Mouse (Mus musculus) heart, embryonic 16.5 days (tissue): Measurements from ENCODE around the gene Rnf207. TPM values are rescaled to one million over a fixed set of nuclear protein-coding genes. Genes with fewer than 3 reads are reported as not detected.
A peak's percentile ranks its signal among the peaks of the same experiment; 100 is the strongest.

Experiments used
- ATAC-seq: fragments of 200-750 bp; cut with Nextera tagmentation; replicated peaks from 2 replicates; pipeline ENCODE4 v1.8.0; 2017; ENCODE audit warnings: moderate number of reproducible peaks; ENCODE audit not compliant: insufficient read depth, low FRiP score; ENCODE audit errors: extremely low read depth
- H3K27ac ChIP-seq: fragments of 300-500 bp; sonication (generic); 2 replicates; pipeline ENCODE4 v1.5.1; 2014; ENCODE audit warnings: mild to moderate bottlenecking, low read length, control low read depth, moderate library complexity
- H3K27me3 ChIP-seq: fragments of 300-500 bp; sonication (generic); 2 replicates; pipeline ENCODE4 v1.6.1; 2014; ENCODE audit warnings: low read length, mixed read lengths; ENCODE audit not compliant: control insufficient read depth, insufficient read depth
- H3K36me3 ChIP-seq: fragments of 300-500 bp; sonication (generic); 2 replicates; pipeline ENCODE4 v1.6.1; 2014; ENCODE audit not compliant: control insufficient read depth, insufficient read depth
- H3K4me1 ChIP-seq: fragments of 300-500 bp; sonication (generic); 2 replicates; pipeline ENCODE4 v1.6.1; 2014; ENCODE audit warnings: low read length, mixed read lengths; ENCODE audit not compliant: control insufficient read depth, insufficient read depth
- H3K4me2 ChIP-seq: fragments of 300-500 bp; sonication (generic); 2 replicates; pipeline ENCODE4 v1.6.1; 2014; ENCODE audit warnings: low read depth, mild to moderate bottlenecking, control low read depth, low read length
- H3K4me3 ChIP-seq: fragments of 300-500 bp; sonication (generic); 2 replicates; pipeline ENCODE4 v1.5.1; 2014; ENCODE audit warnings: mild to moderate bottlenecking, control low read depth, low read length
- H3K9ac ChIP-seq: fragments of 300-500 bp; sonication (generic); 2 replicates; pipeline ENCODE4 v1.6.1; 2014; ENCODE audit warnings: low read length, control low read depth
- H3K9me3 ChIP-seq: fragments of 300-500 bp; sonication (generic); replicated peaks from 2 replicates; pipeline ENCODE4 v1.6.1; 2016; ENCODE audit warnings: low read length; ENCODE audit not compliant: control insufficient read depth
- WGBS: fragments of 180-500 bp; shearing (Covaris S2); extraction: QIAGEN DNeasy Blood & Tissue Kit; methylation state at CpG from one replicate; pipeline ENCODE4 v1.1.7; 2014; 5-methylcytosine and 5-hydroxymethylcytosine counted together
- polyA plus RNA-seq: library from polyadenylated mRNA; unstranded; fragments of >200 nt; fragmentation: Nextera tagmentation; extraction: Ambion mirVana; gene quantifications from 2 replicates; pipeline ENCODE4 v1.2.1, GENCODE M21; 2015

The Rnf207 gene
- polyA plus RNA-seq, 1 experiment from 2014 or later: 122 TPM

- Histone ChIP-seq H3K4me2 (peak overlapping the region; percentile 62), H3K9me3 (no peaks in the 10 kb centered on the region), H3K27me3 (peaks cover 65% of the 10 kb centered on the region), H3K4me3 (peak overlapping the region; percentile 34), H3K4me1 (peaks cover 13% of the 10 kb centered on the region), H3K27ac (no peak overlapping the region), H3K36me3 (no peaks in the 10 kb centered on the region), H3K9ac (0 out of 2 replicates have a peak overlapping the region, but pooled peaks have one; percentile 38)
- 6% methylated on average over 70 of the region's 70 CpGs for WGBS
- ATAC-seq: peak; percentile 82
These were observed 35.4 kb downstream of the Rnf207 start for GRCm38 (mm10) chr4:152283186-152283950.

- H3K9ac ChIP-seq: 0 out of 2 replicates have a peak overlapping the region, but pooled peaks have one; percentile 38
- no peak overlapping the region for H3K27ac ChIP-seq
- no peaks in the 10 kb centered on the region for H3K9me3 ChIP-seq
- peaks cover 58% of the 10 kb centered on the region for H3K27me3 ChIP-seq
- H3K36me3 ChIP-seq: no peaks in the 10 kb centered on the region; the same call in 1 of the 2 replicates
- H3K4me2 ChIP-seq: peak overlapping the region; percentile 62
- 24% methylated on average over 34 of the region's 34 CpGs for WGBS
- ATAC-seq: no peak
- H3K4me1 ChIP-seq: peaks cover 13% of the 10 kb centered on the region
- peak overlapping the region; percentile 34 for H3K4me3 ChIP-seq
These were observed 36.1 kb downstream of the Rnf207 start for GRCm38 (mm10) chr4:152282721-152283120.

- 56% methylated on average over 15 of the region's 15 CpGs for WGBS
- H3K9ac ChIP-seq: no peak overlapping the region
- H3K4me3 ChIP-seq: no peak overlapping the region
- peaks cover 13% of the 10 kb centered on the region for H3K4me1 ChIP-seq
- H3K4me2 ChIP-seq: no peak overlapping the region
- H3K27me3 ChIP-seq: peaks cover 47% of the 10 kb centered on the region
- no peaks in the 10 kb centered on the region; the same call in 1 of the 2 replicates for H3K36me3 ChIP-seq
- ATAC-seq: no peak
- no peak overlapping the region for H3K27ac ChIP-seq
- no peaks in the 10 kb centered on the region for H3K9me3 ChIP-seq
These were observed 37.2 kb downstream of the Rnf207 start for GRCm38 (mm10) chr4:152281601-152282000.

GRCm38 (mm10) chr4:152278986-152279385 is 39.8 kb downstream of the Rnf207 start:
- H3K27me3 ChIP-seq: peaks cover 28% of the 10 kb centered on the region
- ATAC-seq: no peak
- no peak overlapping the region for H3K4me2 ChIP-seq
- no peak overlapping the region for H3K9ac ChIP-seq
- no peaks in the 10 kb centered on the region; the same call in 1 of the 2 replicates for H3K36me3 ChIP-seq
- H3K27ac ChIP-seq: no peak overlapping the region
- H3K9me3 ChIP-seq: no peaks in the 10 kb centered on the region
- peaks cover 10% of the 10 kb centered on the region for H3K4me1 ChIP-seq
- 88% methylated on average over 23 of the region's 23 CpGs for WGBS
- no peak overlapping the region for H3K4me3 ChIP-seq

GRCm38 (mm10) chr4:152277916-152278315 is 40.9 kb downstream of the Rnf207 start:
- 57% methylated on average over 2 of the region's 2 CpGs for WGBS
- no peaks in the 10 kb centered on the region for H3K9me3 ChIP-seq

GRCm38 (mm10) chr4:152276389-152277347 is 42.1 kb downstream of the Rnf207 start:
- H3K27ac ChIP-seq: no peak overlapping the region
- ATAC-seq: no peak
- H3K4me2 ChIP-seq: no peak overlapping the region
- peaks cover 23% of the 10 kb centered on the region for H3K4me1 ChIP-seq
- H3K27me3 ChIP-seq: peaks cover 7% of the 10 kb centered on the region
- no peaks in the 10 kb centered on the region; the same call in 1 of the 2 replicates for H3K36me3 ChIP-seq
- no peaks in the 10 kb centered on the region for H3K9me3 ChIP-seq
- 54% methylated on average over 10 of the region's 10 CpGs for WGBS
- no peak overlapping the region for H3K9ac ChIP-seq
- H3K4me3 ChIP-seq: no peak overlapping the region

More at GRCm38 (mm10) chr4:152277916-152278315, 40.9 kb downstream of the Rnf207 start:
- no peak for ATAC-seq
- H3K9ac ChIP-seq: no peak overlapping the region
- no peak overlapping the region for H3K4me3 ChIP-seq
- no peaks in the 10 kb centered on the region; the same call in 1 of the 2 replicates for H3K36me3 ChIP-seq
- no peak overlapping the region for H3K4me2 ChIP-seq
- no peak overlapping the region for H3K27ac ChIP-seq
- H3K4me1 ChIP-seq: peaks cover 13% of the 10 kb centered on the region
- H3K27me3 ChIP-seq: peaks cover 20% of the 10 kb centered on the region

- WGBS: 3% methylated on average over 20 of the region's 20 CpGs
- Histone ChIP-seq H3K27ac (peak overlapping the region; percentile 86), H3K4me1 (peaks cover 41% of the 10 kb centered on the region), H3K36me3 (no peaks in the 10 kb centered on the region; the same call in 1 of the 2 replicates), H3K9ac (peak overlapping the region; percentile 86), H3K4me3 (peak overlapping the region; percentile 70), H3K4me2 (peak overlapping the region; percentile 88), H3K27me3 (no peaks in the 10 kb centered on the region), H3K9me3 (no peaks in the 10 kb centered on the region)
- 0 out of 2 replicates have a peak, but pooled peaks have one; percentile 16 for ATAC-seq
These were observed 44.1 kb downstream of the Rnf207 start for GRCm38 (mm10) chr4:152274681-152275131.

- 2% methylated on average over 47 of the region's 48 CpGs for WGBS
- H3K4me2 ChIP-seq: peak within 1 kb of the TSS; percentile 88
- peak within 1 kb of the TSS; percentile 86 for H3K27ac ChIP-seq
- H3K36me3 ChIP-seq: no peaks in the 10 kb centered on the region; the same call in 1 of the 2 replicates
- H3K4me3 ChIP-seq: peak within 1 kb of the TSS; percentile 70
- H3K9ac ChIP-seq: peak within 1 kb of the TSS; percentile 86
- no peaks in the 10 kb centered on the region for H3K27me3 ChIP-seq
- peak; percentile 71 for ATAC-seq
- no peaks in the 10 kb centered on the region for H3K9me3 ChIP-seq
- H3K4me1 ChIP-seq: peaks cover 42% of the 10 kb centered on the region
These were observed 45.1 kb downstream of the Rnf207 start, which contains the start of gene Gpr153 for GRCm38 (mm10) chr4:152273621-152274236. Gpr153 (plus strand) TSS chr4:152274232.
